Mouse (Mus musculus): ENCODE measurements around the gene Myh10.
A peak's percentile ranks its signal among the peaks of the same experiment; 100 is the strongest.
"Not testable (repeated sequence)": the region's sequence is repeated elsewhere in the genome, so short reads cannot be mapped to it uniquely, and the experiment has no call there.

Gene Myh10

DNA sequence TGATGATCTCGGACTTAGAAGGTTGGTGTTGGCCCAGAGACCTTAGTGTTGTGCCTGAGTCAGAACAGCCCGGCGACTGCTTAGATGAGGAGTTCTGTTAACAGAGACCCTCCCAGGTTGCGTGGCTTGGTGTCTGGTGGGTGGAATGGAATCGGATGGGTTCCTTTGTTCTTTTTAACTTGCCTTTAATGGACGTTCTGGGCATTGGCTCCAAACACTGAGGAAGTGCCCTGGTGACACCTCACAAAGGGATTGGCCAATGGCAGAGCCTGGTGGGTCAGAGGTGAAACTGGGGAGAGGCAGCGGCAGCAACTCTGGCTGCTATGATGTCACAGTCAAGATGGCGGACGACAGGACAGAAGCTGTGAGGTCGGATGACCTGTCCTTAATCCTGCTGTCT, 99.4 kb downstream of the Myh10 start:
- DNase-seq (ENCODE audit: low read depth, low spot score): no peak

DNA sequence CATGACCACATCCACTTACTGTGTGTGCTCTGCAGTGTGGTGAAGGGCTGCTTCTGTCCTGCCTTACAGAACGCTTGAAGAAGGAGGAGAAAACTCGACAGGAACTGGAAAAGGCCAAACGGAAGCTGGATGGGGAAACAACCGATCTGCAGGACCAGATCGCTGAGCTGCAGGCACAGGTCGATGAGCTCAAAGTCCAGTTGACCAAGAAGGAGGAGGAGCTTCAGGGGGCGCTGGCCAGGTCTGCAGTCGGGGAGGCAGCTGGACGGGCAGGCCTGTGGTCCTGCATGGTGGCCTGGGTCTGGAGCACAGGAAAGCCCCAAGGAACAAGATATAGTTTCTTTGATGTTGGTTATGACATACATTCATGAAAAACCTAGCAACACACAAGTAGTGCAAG, 100.4 kb downstream of the Myh10 start:
- DNase-seq (ENCODE audit: low read depth, low spot score): no peak

DNA sequence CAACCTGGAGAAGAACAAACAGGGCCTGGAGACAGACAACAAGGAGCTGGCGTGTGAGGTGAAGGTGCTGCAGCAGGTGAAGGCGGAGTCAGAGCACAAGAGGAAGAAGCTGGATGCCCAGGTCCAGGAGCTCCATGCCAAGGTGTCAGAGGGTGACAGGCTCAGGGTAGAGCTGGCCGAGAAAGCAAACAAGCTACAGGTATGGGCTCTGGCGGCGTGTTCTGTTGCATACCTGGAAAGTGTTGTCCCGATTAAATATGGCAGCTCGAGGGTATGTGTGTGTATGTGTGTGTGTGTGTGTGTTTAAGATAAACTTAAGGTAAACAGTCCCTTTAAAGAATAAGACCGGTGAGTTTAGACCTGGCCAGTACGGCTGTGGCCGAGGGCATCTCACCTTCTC, 106.9 kb downstream of the Myh10 start:
- no peak for DNase-seq (ENCODE audit: low read depth, low spot score)

DNA sequence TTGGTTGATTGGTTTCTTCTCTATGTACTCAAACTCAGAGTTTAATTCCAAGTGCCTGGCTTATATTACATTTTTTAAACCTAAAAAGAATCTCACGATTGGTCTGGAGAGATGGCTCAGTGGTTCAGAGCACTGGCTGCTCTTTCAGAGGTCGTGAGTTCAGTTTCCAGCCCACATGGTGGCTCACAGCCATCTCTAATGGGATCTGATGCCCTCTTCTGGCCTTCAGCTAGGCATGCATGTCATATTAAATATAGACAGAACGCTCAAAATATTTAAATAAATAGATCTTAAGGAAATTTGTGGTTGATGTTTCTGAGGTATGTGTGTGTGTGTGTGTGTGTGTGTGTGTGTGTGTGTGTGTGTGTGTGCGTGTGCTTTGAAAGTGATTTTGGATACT, 113.8 kb downstream of the Myh10 start:
- no peak for DNase-seq (ENCODE audit: low read depth, low spot score)

DNA sequence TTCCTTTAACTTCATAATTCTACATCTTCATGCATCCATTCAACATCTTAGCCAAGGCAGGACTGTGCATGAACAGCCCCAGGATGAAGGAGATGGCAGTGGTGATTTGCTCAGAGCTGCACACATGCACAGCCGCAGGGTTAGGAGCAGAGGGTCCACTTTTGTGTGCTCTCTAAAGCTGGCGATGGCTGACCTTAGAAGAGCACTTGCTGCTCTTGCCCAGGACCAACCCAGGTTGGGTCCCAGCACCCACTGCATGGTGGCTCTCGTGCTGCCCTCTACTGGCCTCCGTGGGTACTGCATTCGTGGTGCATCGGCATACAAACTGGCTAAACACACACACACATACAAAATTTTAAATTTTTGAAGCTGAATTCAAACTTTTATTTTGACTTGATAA, 116.4 kb downstream of the Myh10 start:
- peak; percentile 37 for DNase-seq (ENCODE audit: low read depth, low spot score)

DNA sequence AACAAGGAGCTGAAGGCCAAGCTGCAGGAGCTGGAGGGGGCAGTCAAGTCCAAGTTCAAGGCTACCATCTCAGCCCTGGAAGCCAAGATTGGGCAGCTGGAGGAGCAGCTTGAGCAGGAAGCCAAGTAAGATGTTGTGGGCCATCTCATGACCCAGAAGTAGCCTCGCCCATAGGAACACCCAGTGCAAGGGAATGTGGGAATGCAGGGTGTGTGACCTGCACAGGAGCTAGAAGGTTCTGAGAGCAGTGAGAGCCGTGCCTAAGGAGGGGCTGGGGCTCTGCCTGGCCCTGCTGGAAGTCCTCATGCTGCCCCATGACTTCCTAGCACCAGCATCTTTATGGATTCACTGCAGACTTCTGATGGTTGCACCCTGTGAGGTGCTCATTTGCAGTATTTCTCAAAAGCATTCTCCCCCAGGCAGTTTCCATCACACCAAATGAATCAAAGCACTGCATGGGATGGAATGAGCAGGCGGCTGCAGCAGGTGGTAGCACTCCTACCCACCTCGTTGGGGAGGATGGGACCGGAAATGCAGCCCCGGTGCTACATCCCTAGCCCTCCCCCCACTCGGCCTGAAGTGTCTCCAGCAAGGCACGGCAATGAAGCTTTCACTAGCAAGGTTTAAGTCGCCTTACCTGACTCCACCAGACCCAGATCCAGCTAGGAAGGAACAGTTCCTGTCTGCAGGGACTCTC, 120.7 kb downstream of the Myh10 start:
- no peak for DNase-seq (ENCODE audit: low read depth, low spot score)

DNA sequence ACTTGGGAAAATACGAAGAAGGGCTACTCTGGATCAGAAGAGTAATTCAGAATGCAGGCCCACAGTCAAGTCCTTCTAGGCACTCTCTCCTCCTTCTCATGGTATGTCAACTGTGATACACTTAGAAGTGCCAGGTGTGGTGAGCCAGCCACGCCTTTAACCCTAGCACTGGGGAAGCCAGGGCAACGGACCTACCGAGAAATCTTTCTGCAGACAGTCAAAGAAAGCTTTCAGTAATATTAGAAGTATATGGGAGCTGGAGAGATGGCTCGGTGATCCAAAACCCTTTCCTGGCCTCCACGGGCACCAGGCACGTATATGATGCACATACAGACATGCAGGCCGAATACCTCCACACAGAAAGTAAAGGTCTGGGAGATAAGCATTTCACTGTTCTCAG, 127.1 kb downstream of the Myh10 start:
- no peak for DNase-seq (ENCODE audit: low read depth, low spot score)

DNA sequence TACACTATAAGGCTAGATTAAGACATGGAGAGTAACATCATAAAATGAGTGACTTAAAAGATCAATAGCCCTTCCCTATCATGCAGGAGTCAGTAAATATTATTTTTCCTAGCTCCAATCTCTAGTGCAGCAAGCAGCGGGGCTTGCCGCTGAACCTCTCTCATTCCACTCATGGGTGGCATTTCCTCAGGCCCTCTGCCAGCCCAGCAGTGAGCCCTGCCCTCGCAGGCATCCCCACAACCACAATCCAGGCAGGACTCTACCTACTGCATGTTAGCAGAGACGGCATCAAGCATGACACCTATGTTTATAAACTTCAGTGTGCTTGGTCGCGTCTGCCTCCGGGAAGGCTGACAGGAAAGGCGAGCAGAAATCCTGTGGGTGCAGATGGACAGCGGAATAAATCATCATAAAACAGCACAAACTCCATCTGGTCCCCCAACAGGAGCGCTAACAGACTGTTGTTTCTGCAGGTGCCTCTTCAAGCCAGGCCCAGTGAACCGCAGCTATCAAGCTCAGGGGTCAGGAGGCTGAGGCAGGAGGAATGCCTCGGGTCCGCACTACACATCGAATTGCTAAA, 128.0 kb downstream of the Myh10 start:
- no peak for DNase-seq (ENCODE audit: low read depth, low spot score)

DNA sequence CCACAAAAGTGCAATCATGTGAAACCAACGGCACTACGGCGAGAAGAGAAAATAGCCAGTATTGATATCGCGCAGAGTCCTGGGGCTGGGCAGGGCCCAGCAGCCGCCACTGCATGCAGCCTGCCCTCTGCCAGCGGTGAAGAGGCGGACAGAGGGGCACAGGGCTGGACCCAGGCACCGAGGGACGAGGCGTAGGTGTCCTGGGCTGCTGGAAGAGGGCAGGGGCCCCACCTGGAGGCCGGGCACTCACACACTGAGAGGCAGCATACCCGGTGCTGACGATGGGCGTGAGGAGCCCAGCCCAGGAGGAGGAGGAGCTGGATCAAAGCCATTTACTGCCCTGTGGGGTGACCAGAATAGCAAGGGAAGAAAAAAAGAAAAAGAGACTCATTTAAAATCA, 131.0 kb downstream of the Myh10 start:
- DNase-seq (ENCODE audit: low read depth, low spot score): no peak

DNA sequence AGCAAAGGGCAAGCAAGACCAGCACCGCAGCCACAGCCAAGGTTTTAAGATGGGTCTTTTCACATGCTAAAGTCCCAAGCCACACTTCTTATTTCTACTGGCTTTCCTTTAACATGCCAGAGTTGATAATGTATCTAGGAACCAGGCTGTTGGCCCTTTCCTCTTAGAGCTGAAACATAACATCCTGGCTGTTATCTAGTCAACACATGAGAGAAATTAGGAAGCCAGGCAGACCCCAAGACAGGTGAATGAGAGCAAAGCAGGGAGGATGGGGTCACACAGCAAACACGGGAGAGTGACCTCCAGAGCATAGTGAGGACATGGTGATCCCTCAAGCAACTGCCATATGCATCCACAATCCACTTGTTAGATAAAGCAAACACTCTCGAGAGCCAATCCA, 135.4 kb downstream of the Myh10 start:
- no peak for DNase-seq (ENCODE audit: low read depth, low spot score)

DNA sequence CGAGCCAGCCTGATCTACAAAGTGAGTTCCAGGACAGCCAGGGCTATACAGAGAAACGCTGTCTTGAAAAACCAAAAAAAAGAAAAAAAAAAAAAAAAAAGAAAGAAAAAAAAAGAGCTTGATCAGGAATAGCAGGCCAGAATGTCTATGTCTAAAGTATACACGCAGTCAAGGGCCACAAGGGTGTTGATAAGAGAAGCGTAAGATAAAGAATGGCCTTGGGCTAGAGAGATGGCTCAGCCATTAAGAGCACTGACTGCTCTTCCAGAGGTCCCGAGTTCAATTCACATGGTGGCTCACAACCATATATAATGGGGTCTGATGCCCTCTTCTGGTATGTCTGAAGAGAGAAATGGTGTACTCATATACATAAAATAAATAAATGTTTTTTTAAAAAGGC, 140.2 kb downstream of the Myh10 start:
- not testable (repeated sequence) for DNase-seq (ENCODE audit: low read depth, low spot score)

DNA sequence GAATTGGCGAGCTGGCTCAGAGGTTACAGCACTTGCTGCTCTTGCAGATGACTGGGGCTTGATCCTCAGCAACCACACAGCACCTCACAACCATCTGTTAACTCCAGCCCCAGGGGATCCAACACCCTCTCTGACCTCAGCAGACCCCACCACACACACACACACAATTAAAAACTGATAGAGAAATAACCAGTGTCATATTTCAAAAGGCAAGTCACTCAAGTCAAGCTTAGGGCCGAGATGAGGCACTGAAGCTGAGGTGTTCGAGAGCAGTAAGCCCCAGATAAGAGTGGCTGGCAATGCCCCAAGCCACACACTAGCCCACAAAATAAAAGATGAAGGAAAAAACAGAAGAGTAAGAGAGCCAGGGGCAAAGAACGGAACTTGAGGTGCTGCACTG, 141.4 kb downstream of the Myh10 start:
- DNase-seq (ENCODE audit: low read depth, low spot score): no peak

DNA sequence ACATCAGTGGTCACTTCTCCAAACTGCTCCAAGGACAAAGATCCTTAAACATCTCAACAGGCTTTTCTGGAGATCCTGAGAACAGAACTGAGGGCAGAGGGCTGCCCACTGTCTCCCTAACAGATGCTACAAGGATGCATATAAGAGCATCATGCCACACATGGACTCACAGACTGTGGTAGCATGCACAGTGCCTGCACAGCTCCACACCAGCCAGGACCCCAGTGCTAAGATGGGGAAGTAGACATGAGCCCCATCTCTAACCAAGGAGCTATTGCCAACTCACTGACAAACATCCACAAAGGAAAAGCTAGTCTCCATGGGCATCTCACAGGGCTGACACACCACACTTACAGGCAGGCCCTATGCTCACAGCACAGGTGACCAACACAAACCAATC, 142.2 kb downstream of the Myh10 start:
- no peak for DNase-seq (ENCODE audit: low read depth, low spot score)

DNA sequence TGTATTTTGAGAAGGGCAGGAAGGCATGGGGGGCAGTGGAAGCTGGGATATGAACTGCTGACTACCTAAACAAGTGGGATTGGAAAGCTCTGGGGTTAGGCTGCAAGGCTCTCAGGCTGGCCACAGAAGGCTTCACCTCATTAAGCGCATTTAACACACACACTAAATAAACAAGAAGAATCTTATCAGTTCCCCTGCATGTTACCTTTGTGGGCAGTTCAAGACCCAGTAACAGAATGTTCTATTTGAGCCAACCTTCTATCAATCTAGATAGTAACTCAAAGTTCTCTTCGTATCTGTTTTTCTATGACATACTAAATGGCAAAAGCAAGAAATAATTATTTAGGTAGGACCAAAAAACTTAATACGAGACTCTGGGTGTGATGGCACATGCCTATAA, 143.7 kb downstream of the Myh10 start:
- DNase-seq (ENCODE audit: low read depth, low spot score): no peak

DNA sequence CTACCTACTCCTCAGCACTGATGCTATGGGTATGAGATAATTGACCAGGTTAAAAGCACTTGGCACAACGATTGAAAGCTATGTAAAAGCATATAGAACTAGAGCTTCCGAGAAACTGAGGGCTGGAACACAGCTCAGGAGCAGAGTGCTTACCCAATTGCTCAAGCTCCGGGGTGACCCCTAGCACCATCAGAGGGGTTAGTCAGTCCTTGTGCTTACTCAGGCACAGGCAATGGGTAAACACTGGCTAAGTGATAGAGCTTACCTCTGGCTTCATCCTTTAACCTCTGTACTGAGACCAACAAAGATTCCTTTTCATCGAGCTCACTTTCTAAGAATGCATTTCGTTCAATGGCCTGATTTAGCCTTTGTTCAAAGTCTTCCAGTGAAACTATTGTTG, 148.2 kb downstream of the Myh10 start:
- no peak for DNase-seq (ENCODE audit: low read depth, low spot score)

DNA sequence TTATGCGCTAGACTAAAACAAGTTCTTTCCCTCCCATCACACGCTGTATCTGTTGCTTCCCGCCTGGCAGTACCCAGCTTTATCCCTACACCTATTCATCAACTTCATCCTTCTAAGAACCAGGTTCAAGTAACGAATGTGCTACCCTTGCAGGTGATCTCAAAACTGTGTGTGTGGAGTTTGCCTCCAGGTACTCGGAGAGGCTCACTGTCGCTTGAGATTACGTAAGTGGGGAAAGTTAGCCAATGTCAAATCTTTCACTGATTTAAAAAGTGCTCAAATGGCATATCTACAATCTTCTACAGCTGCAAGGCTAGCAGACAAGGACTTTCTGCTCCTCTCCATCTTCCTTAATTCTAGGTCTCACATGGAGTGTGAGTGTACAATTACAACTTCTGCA, 159.5 kb downstream of the Myh10 start:
- DNase-seq (ENCODE audit: low read depth, low spot score): no peak

DNA sequence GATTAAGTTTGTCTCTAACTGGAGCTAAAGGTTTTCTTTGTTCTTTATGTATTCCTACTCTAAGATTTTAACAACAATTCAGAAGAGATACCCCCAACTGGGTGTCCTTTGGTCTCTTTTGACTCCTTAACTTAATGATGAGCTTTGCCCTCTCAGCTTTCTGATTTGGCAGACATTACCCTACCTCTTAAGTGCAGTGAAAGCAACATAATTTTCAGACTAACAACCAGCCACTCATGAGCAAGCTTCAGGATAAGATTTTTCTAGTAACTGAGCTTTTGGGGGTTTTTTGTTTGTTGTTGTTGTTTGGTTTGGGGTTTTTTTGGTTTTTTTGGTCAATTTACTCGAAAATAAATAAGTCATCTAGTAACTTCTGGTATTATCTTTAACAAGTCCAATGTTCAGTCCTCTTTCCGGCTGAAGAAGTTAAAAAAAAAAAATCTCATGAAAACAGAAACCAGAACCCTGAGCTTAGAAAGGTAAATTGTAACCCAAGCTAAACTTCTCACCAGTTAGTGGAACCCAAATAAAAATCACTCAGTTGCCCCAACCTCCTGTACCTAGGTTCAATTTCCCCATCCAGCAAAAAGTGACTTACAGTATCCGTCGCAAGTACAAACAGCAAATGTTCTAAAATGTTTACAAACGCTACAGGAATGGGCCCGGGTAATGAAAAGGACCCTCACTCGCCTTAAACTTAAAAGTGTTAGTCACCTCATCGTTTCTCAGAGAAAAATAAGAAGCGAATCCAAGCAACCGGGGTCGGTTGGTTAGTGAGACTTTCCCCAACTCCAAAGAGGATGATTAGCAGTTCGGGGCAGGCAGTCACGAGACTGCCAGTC, 160.5 kb downstream of the Myh10 start:
- no peak for DNase-seq (ENCODE audit: low read depth, low spot score)

DNA sequence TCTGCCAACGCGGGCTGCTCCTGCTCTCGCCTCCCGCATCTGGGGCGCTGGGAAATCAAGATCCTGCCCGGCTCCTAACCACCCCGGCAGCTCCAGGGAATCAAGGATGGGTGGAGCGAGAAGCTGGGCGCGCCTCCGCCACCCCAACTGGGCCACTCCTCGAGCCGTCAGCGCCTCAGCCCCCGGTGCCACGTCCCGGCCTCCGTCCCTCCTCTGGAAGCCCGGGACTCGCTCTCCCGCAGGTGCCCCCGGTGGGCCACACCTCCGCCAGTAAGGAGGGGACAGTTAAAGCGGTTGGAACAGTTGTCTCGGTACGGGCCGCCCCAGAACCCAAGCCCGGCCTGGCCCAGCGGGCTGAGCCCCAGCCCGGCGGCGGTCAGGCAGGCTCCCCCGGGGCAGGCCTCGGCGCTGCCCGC, 161.1 kb downstream of the Myh10 start:
- peak; percentile 24 for DNase-seq (ENCODE audit: low read depth, low spot score)

DNA sequence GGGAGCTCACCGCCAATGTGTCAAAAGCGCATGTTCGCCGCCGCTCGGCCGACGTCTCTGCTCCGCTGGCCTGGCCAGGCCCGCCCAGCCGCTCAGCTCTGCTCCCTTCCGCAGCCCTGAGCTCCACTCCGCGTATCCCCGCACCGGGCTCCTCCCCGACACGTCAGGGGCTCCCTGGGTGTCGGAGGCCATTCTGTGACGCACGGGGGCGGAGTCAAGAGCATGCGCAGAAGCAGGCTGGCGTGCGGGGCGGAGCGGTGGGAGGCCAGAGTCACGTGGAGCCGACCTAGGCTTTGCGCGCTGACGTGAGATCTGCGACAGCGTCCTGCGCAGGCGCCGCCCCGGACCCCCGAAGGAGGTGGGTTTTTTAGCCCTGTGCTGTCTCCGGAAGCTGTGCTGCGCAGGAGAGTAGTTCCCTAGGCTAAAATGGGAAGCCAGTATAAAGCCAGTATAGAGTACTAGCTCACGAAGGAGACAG, 161.6 kb downstream of the Myh10 start:
- DNase-seq (ENCODE audit: low read depth, low spot score): peak; percentile 100

DNA sequence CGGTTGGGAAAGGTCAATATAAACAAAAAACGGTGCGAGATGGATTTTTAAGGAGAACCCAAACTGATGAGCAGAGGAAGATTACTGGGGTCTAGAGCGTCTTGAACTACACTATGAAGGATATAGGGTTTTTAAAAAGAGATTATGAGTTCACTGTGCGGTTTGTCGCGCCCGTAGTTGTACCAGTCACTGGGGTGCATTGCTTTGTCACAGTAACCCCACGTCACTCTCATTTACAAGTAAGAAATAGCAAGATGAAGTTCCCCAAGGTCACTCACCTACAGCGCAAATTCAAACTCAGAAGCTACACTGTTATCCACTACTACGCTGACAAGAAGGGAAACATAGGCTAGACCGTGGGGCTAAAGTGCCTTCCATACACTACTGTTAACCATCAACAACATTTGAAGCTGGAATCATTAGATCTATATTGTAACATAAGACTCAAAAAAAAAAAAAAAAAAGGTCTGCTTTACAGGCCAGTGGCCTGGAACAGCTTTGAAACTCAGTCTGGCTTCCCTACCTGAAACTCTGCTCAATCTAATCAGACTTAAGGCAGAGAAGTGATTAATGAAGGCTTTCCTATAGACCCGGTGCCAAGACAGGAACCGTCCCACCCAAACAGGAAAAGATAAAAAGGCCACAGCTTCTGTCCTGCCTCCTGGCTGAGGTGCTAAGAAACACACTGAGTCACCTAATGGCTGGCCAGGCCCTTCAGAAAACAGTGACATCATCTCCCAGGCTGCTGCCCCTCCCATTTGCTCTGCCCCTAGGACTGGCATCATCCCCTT, 162.4 kb downstream of the Myh10 start:
- no peak for DNase-seq (ENCODE audit: low read depth, low spot score)

DNA sequence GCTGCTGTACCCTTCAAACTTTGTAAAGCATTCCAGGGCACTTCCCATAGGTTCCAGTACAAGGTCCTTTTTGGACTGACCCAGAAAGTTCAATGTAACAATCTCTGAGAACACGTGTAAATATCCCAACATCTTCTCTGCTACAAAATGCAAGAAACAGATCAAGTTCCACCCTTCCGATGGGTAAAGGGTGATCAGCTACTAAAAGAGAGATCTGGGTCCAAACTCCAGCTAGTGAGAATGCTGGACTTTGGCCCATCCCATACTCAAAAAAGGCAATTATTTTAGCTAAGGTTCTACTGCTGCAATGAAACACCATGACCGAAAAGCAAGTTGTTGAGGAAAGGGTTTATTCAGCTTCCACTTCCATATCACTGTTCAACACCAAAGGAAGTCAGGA, 163.3 kb downstream of the Myh10 start:
- DNase-seq (ENCODE audit: low read depth, low spot score): no peak

DNA sequence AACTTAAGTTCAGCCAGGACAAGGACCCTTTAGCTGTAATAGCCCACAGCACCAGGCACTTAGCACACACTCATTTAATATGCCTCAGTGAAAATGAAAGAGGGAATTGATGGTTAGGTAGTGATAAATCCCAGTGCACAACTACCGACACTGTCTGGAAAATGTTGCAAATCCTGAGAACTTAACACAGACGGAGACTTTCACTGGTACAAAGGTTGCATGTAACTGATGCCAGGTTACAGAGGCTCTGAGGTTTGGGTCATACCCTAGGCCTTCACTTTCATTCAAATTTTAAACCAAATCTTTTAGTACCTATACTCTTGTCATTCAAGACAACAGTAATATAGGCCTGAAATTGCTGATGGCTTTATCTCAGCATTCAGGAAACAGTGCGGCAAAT, 166.0 kb downstream of the Myh10 start:
- DNase-seq (ENCODE audit: low read depth, low spot score): no peak
